ENCODE assay signal across 9 mouse cellular contexts in the genomic region with DNA sequence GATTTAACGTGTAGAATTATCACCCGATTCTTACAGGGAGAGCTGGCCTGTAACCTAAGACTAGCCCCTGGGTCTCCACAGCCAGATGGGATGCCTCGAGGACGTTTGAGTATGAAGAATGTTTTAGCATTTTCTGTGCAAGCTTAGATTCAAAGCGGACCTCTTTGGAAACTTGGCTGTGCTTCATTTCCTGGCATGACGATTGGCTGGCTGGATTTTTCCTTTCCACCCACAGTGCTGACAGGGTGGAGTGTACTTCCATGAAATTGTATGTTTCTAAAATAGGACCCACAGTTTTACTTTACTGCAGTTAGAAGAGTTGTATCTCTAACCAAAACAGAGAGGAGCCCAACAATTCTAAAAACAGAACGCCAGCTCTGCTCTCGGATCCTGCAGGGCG.
DNase-seq lines count a peak whose midpoint lies in the region; ATAC-seq lines count a peak whose summit lies in the region.
"Had no signal": no experiment of that assay in that cellular context is flagged by ENCODE, and none has a peak within 500 bp of the region (broad histone marks: within the 10 kb centered on the region; RNA-seq: fewer than 3 reads in every experiment).

No protein-coding gene starts in this region.

- 0 out of 2 replicates have a peak, but pooled peaks have one; percentile 15 for ATAC-seq in stomach, embryonic 16.5 days (ENCODE audit: insufficient read depth, low FRiP score)
- no peak for ATAC-seq in midbrain, embryonic 15.5 days (replicated peaks)
- no peak for ATAC-seq in hindbrain, embryonic 13.5 days (ENCODE audit: low FRiP score)
- ATAC-seq in megakaryocyte progenitor cell, adult 5-6 weeks (replicated peaks; ENCODE audit: poor library complexity): no peak

- 47% methylated on average over 9 of the region's 9 CpGs for WGBS in stomach, embryonic 16.5 days
- WGBS in midbrain, embryonic 15.5 days: 82% methylated on average over 9 of the region's 9 CpGs
- WGBS in hindbrain, embryonic 13.5 days: 83% methylated on average over 9 of the region's 9 CpGs

- peak; percentile 40 to 74 for DNase-seq in layer of hippocampus, adult 18-20 months (ENCODE audit: low spot score in 2 of 2)
- DNase-seq in layer of hippocampus, adult 9-10 months (ENCODE audit: low spot score): no peak
- DNase-seq in heart, postnatal 25 days (ENCODE audit: low spot score): peak; percentile 66
- peak; percentile 69 for DNase-seq in left cerebral cortex, postnatal 14 days (ENCODE audit: low spot score in 2 of 2)

- no peaks in the 10 kb centered on the region for H3K36me3 ChIP-seq in stomach, embryonic 16.5 days (ENCODE audit: control insufficient read depth, insufficient read depth, low read length)
- no peaks in the 10 kb centered on the region for H3K36me3 ChIP-seq in midbrain, embryonic 15.5 days (replicated peaks)
- H3K36me3 ChIP-seq in hindbrain, embryonic 13.5 days: no peaks in the 10 kb centered on the region

- H3K9me3 ChIP-seq in stomach, embryonic 16.5 days (replicated peaks; ENCODE audit: control insufficient read depth, low read length): no peaks in the 10 kb centered on the region
- H3K9me3 ChIP-seq in midbrain, embryonic 15.5 days: no peaks in the 10 kb centered on the region
- H3K9me3 ChIP-seq in hindbrain, embryonic 13.5 days: no peaks in the 10 kb centered on the region

- no peaks in the 10 kb centered on the region for H3K27me3 ChIP-seq in stomach, embryonic 16.5 days (ENCODE audit: control insufficient read depth, insufficient read depth, low read length)
- H3K27me3 ChIP-seq in midbrain, embryonic 15.5 days (replicated peaks): no peaks in the 10 kb centered on the region
- H3K27me3 ChIP-seq in hindbrain, embryonic 13.5 days: no peaks in the 10 kb centered on the region

- no peak overlapping the region for H3K4me2 ChIP-seq in stomach, embryonic 16.5 days (ENCODE audit: low read depth, low read length)
- no peak overlapping the region for H3K4me2 ChIP-seq in midbrain, embryonic 15.5 days
- no peak overlapping the region for H3K4me2 ChIP-seq in hindbrain, embryonic 13.5 days

- peak overlapping the region; percentile 66 for H3K27ac ChIP-seq in stomach, embryonic 16.5 days (ENCODE audit: low read length)
- no peak overlapping the region for H3K27ac ChIP-seq in midbrain, embryonic 15.5 days
- no peak overlapping the region for H3K27ac ChIP-seq in hindbrain, embryonic 13.5 days
- H3K27ac ChIP-seq: liver, embryonic 14.5 days had no signal

- intact Hi-C loops in heart, postnatal 25 days (cut with DNase I): loop anchor here (1.0 kb wide), 1 partner anchor 90 kb away; the partner anchor contains the start of gene Ptpn14
- intact Hi-C loops in left cerebral cortex, postnatal 14 days (cut with DNase I): loop anchor here (5.0 kb wide), 1 partner anchor 139 kb away; no protein-coding TSS in a partner anchor

- H3K4me3 ChIP-seq in stomach, embryonic 16.5 days (replicated peaks; ENCODE audit: low read length): no peak overlapping the region
- no peak overlapping the region for H3K4me3 ChIP-seq in midbrain, embryonic 15.5 days
- H3K4me3 ChIP-seq in hindbrain, embryonic 13.5 days: no peak overlapping the region

- H3K4me1 ChIP-seq in stomach, embryonic 16.5 days (ENCODE audit: control insufficient read depth, insufficient read depth, low read length): peaks cover 22% of the 10 kb centered on the region
- no peaks in the 10 kb centered on the region for H3K4me1 ChIP-seq in midbrain, embryonic 15.5 days
- H3K4me1 ChIP-seq in hindbrain, embryonic 13.5 days (replicated peaks): no peaks in the 10 kb centered on the region

- no peak overlapping the region for H3K9ac ChIP-seq in stomach, embryonic 16.5 days (ENCODE audit: low read length)
- no peak overlapping the region for H3K9ac ChIP-seq in midbrain, embryonic 15.5 days
- no peak overlapping the region for H3K9ac ChIP-seq in hindbrain, embryonic 13.5 days
- H3K9ac ChIP-seq: liver, embryonic 14.5 days had no signal
